Mouse (Mus musculus): ENCODE results near the gene Zfp933. TPM values are rescaled to one million over a fixed set of nuclear protein-coding genes. Genes with fewer than 3 reads are reported as not detected.

Gene Zfp933
- polyA plus RNA-seq, 1 experiment from 2014 or later: 6.5 TPM

DNA sequence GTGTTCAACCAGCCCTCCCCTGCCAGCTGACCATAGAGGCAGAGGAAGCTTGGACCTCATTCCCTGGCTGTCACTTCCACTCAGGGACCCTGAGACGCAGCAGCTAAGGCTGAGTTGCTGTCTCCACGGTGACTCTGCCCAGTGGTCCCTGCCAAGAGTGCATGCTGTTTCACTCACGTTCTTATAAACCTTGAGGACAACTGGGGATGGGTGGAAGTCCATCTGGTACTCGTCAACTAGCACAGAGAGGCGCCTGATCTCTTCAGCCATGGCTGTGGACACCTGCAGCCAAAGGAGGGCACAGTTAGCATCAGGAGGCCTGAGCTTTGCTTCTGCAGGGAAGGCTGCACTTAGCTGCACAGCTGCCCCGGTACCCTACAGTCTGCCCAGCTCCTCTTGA is 34.9 kb upstream of the Zfp933 start:
- WGBS: 76% methylated on average over 6 of the region's 6 CpGs
- Histone ChIP-seq H3K4me3 (ENCODE audit: low read length) (no peak overlapping the region), H3K9me3 (ENCODE audit: control insufficient read depth, low read length) (no peaks in the 10 kb centered on the region), H3K27me3 (ENCODE audit: control insufficient read depth, insufficient read depth, low read depth, low read length) (no peaks in the 10 kb centered on the region), H3K4me2 (ENCODE audit: low read depth, low read length) (no peak overlapping the region), H3K4me1 (replicated peaks; ENCODE audit: control insufficient read depth, insufficient read depth, low read length) (no peaks in the 10 kb centered on the region), H3K27ac (ENCODE audit: low read length) (no peak overlapping the region), H3K36me3 (ENCODE audit: control insufficient read depth, insufficient read depth, low read length) (peaks cover 65% of the 10 kb centered on the region), H3K9ac (ENCODE audit: low read length) (no peak overlapping the region)
- ATAC-seq (ENCODE audit: low read depth): no peak

DNA sequence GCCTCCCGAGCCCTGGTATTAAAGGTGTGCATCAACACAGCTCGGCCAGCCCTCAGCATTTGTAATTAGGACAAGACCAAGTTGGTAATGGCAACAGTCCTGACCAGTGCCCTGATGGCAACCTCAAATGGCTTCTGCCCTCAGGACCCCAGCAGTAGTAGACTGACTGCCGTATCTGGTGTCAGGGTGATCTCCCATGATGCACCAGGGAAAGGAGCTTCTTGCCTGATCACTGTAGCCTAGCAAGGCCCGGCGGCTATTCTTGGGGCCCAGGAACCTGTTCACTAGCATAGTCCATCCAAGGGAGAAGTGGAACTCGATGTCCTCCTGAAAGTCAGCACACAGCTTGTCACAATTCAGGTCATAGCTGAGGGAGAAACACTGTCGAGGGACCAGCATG is 33.6 kb upstream of the Zfp933 start:
- H3K36me3 ChIP-seq (ENCODE audit: control insufficient read depth, insufficient read depth, low read length): peaks cover 58% of the 10 kb centered on the region
- ATAC-seq (ENCODE audit: low read depth): no peak
- no peaks in the 10 kb centered on the region for H3K27me3 ChIP-seq (ENCODE audit: control insufficient read depth, insufficient read depth, low read depth, low read length)
- H3K4me2 ChIP-seq (ENCODE audit: low read depth, low read length): no peak overlapping the region
- H3K9me3 ChIP-seq (ENCODE audit: control insufficient read depth, low read length): no peaks in the 10 kb centered on the region
- no peak overlapping the region for H3K9ac ChIP-seq (ENCODE audit: low read length)
- 92% methylated on average over 7 of the region's 7 CpGs for WGBS
- no peaks in the 10 kb centered on the region for H3K4me1 ChIP-seq (replicated peaks; ENCODE audit: control insufficient read depth, insufficient read depth, low read length)
- H3K4me3 ChIP-seq (ENCODE audit: low read length): no peak overlapping the region
- no peak overlapping the region for H3K27ac ChIP-seq (ENCODE audit: low read length)

DNA sequence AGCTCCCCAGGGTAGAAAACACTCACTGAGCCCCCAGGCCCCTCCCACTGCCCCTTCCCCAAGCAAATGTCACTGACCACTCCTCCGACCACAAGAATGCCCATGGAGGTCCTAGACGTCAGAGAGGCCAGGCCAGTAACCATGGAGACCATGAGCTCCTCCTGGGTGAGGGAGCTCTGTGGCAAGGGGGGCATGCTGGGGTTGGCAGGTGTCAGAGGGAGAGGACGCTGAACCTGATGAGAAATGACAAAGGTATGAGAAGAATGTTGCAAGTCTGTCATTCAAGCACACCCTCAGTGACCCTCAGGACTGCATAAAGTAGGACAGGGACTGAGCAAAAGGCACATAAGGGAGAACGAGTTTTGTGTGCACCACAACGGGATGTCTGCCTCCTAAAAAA is 31.7 kb upstream of the Zfp933 start:
- WGBS: 45% methylated on average over 5 of the region's 5 CpGs
- ATAC-seq (ENCODE audit: low read depth): no peak

DNA sequence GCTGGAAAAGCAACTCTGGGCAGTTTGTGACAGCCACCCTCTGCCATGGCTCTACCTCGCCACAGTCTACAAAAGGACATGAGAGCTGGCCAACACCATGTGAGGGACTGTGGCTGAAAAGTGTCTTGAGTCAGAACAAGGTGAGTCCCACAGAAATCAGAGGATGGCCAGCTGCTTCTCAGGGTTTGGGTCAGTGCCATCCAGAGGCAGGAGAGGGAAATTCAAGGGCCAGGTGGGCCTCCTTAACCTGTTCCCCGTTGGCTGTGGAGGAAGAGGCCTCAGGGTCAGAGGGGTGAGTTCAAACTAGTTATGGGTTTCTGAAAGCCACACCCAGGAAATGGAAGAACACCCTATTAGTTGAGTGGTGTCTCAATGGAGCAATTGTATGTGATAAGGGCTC is 31.3 kb upstream of the Zfp933 start:
- WGBS: 53% methylated on average over 2 of the region's 2 CpGs
- H3K27ac ChIP-seq (ENCODE audit: low read length): no peak overlapping the region
- H3K4me2 ChIP-seq (ENCODE audit: low read depth, low read length): no peak overlapping the region
- no peak overlapping the region for H3K4me3 ChIP-seq (ENCODE audit: low read length)
- no peaks in the 10 kb centered on the region for H3K9me3 ChIP-seq (ENCODE audit: control insufficient read depth, low read length)
- ATAC-seq (ENCODE audit: low read depth): no peak
- no peak overlapping the region for H3K9ac ChIP-seq (ENCODE audit: low read length)
- no peaks in the 10 kb centered on the region for H3K27me3 ChIP-seq (ENCODE audit: control insufficient read depth, insufficient read depth, low read depth, low read length)
- no peaks in the 10 kb centered on the region for H3K4me1 ChIP-seq (replicated peaks; ENCODE audit: control insufficient read depth, insufficient read depth, low read length)
- H3K36me3 ChIP-seq (ENCODE audit: control insufficient read depth, insufficient read depth, low read length): peaks cover 64% of the 10 kb centered on the region

More for the DNA sequence above, 31.7 kb upstream of the Zfp933 start:
- Histone ChIP-seq H3K27me3 (ENCODE audit: control insufficient read depth, insufficient read depth, low read depth, low read length) (no peaks in the 10 kb centered on the region), H3K4me1 (replicated peaks; ENCODE audit: control insufficient read depth, insufficient read depth, low read length) (no peaks in the 10 kb centered on the region), H3K9ac (ENCODE audit: low read length) (no peak overlapping the region), H3K4me2 (ENCODE audit: low read depth, low read length) (no peak overlapping the region), H3K4me3 (ENCODE audit: low read length) (no peak overlapping the region), H3K36me3 (ENCODE audit: control insufficient read depth, insufficient read depth, low read length) (peaks cover 63% of the 10 kb centered on the region), H3K9me3 (ENCODE audit: control insufficient read depth, low read length) (no peaks in the 10 kb centered on the region), H3K27ac (ENCODE audit: low read length) (no peak overlapping the region)

DNA sequence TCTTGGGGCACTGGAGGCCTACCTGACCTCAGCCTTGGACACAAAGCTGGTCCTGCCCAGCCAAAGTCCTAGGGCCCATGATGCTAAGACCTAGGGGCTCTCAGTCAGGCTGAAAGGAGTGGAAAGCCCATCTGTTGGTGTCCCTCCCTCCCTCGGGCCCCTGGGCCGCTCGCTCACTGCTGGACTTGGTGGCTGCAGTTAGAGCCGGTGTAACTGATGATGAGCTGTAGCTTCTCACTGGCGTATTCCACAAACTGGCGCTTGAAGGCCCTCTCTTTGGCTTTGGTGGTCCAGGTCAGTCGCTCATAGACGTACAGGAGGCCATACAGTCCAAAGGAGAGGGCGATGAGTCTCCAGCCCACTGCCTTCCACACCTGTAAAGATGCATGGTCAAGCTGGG is 30.4 kb upstream of the Zfp933 start:
- Histone ChIP-seq H3K9ac (ENCODE audit: low read length) (no peak overlapping the region), H3K4me3 (ENCODE audit: low read length) (no peak overlapping the region)
- no peak for ATAC-seq (ENCODE audit: low read depth)

DNA sequence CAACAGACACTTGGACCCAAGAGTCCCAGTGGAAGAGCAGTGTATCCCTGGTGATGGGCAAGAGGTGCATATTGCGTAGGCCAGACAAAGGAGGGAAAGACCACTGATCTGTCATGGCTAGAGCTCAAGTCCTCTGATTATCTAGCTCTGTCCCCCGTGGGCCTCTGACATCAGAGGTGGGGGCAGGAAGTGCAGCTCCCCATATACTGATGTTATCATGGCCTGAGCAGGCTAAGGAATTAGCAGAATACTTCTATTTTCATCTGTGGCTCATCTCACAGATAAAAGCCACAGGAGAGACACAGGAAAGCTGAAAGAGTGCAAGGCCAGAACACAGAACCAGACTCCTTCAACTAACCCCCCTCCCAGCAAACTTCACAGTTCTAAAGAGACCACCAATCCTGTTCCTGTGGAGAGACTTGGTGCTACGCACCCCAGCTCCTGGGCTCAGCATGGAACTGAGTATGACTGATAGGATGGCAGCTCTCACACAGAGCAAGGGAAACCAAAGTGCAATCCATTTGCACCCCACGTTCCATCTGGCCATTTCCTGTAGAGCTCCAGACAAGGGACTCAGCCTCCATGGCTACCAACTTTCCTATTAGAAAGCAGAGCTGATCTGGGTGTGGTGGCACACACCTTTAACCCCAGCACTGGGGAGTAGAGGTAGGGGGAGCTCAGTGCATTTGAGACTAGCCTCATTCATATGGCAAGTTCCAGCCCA is 27.8 kb upstream of the Zfp933 start:
- H3K9me3 ChIP-seq (ENCODE audit: control insufficient read depth, low read length): 0 out of 2 replicates have a peak, but pooled peaks cover 2% of the 10 kb centered on the region
- H3K27me3 ChIP-seq (ENCODE audit: control insufficient read depth, insufficient read depth, low read depth, low read length): no peaks in the 10 kb centered on the region
- H3K4me2 ChIP-seq (ENCODE audit: low read depth, low read length): no peak overlapping the region
- 79% methylated on average over 4 of the region's 4 CpGs for WGBS
- no peak for ATAC-seq (ENCODE audit: low read depth)
- H3K9ac ChIP-seq (ENCODE audit: low read length): no peak overlapping the region
- H3K36me3 ChIP-seq (ENCODE audit: control insufficient read depth, insufficient read depth, low read length): peaks cover 67% of the 10 kb centered on the region
- no peaks in the 10 kb centered on the region for H3K4me1 ChIP-seq (replicated peaks; ENCODE audit: control insufficient read depth, insufficient read depth, low read length)
- H3K4me3 ChIP-seq (ENCODE audit: low read length): no peak overlapping the region
- H3K27ac ChIP-seq (ENCODE audit: low read length): no peak overlapping the region

More for the DNA sequence above, 30.4 kb upstream of the Zfp933 start:
- peaks cover 69% of the 10 kb centered on the region for H3K36me3 ChIP-seq (ENCODE audit: control insufficient read depth, insufficient read depth, low read length)
- WGBS: 94% methylated on average over 9 of the region's 9 CpGs
- H3K27ac ChIP-seq (ENCODE audit: low read length): no peak overlapping the region
- H3K4me2 ChIP-seq (ENCODE audit: low read depth, low read length): no peak overlapping the region
- no peaks in the 10 kb centered on the region for H3K4me1 ChIP-seq (replicated peaks; ENCODE audit: control insufficient read depth, insufficient read depth, low read length)
- no peaks in the 10 kb centered on the region for H3K27me3 ChIP-seq (ENCODE audit: control insufficient read depth, insufficient read depth, low read depth, low read length)
- no peaks in the 10 kb centered on the region for H3K9me3 ChIP-seq (ENCODE audit: control insufficient read depth, low read length)

DNA sequence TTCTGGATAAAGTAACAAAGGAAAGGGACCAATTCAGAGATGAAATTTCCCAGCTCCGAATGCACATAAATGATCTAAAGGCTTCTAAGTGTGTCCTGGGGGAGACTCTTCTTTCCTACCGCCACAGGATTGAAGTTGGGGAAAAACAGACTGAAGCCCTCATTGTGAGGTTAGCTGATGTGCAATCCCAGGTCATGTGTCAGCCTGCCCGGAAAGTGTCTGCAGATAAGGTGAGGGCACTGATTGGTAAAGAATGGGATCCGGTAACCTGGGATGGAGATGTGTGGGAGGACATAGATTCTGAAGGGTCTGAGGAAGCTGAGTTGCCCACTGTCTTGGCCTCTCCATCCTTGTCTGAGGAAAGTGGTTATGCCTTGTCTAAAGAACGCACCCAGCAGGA is 21.1 kb upstream of the Zfp933 start:
- H3K36me3 ChIP-seq (ENCODE audit: control insufficient read depth, insufficient read depth, low read length): peaks cover 35% of the 10 kb centered on the region
- H3K4me1 ChIP-seq (replicated peaks; ENCODE audit: control insufficient read depth, insufficient read depth, low read length): peaks cover 15% of the 10 kb centered on the region
- WGBS: 7% methylated on average over 5 of the region's 5 CpGs
- H3K4me2 ChIP-seq (ENCODE audit: low read depth, low read length): peak overlapping the region; percentile 72
- no peak for ATAC-seq (ENCODE audit: low read depth)
- H3K4me3 ChIP-seq (ENCODE audit: low read length): peak overlapping the region; percentile 77
- no peak overlapping the region; the same call in 1 of the 2 replicates for H3K27ac ChIP-seq (ENCODE audit: low read length)
- no peaks in the 10 kb centered on the region for H3K27me3 ChIP-seq (ENCODE audit: control insufficient read depth, insufficient read depth, low read depth, low read length)
- H3K9ac ChIP-seq (ENCODE audit: low read length): peak overlapping the region; percentile 67
- H3K9me3 ChIP-seq (ENCODE audit: control insufficient read depth, low read length): 0 out of 2 replicates have a peak, but pooled peaks cover 3% of the 10 kb centered on the region

DNA sequence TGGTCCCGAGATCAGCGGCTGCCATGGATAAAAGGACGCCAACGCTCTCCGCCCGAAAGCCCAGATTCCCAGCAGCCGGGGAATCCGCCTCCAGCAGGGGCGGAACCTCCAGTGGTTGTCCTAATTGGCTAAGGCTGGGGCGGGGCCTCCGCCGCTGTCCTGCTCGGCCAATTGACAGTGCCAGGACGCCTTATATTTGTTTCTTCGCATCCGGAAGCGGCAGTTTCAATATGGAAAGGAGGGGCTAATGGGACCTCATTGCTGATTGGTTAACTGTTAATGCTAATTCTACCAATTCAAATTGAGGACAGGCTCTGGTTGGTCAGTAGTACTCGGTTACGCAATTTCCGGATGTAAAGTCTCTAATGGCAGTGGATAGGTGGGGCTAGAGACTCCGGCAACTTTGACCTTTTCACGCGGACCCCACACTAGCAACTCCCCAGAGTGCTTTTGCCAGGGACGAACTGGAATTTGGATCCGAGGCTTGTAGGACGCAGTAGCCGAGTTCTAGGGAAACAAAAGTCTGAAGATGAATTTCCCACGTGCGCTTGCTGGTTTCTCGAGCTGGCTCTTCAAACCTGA is 20.4 kb upstream of the Zfp933 start, which contains the start of the genes Miip and Fv1:
TSS of gene Miip (minus strand) at position 367 of the 582 bp plus-strand sequence.
TSS of gene Fv1 (plus strand) at position 530 of the 582 bp plus-strand sequence.
- under 1% methylated on average over 30 of the region's 30 CpGs for WGBS

More for the DNA sequence above, 20.4 kb upstream of the Zfp933 start, which contains the start of the genes Miip and Fv1:
- Histone ChIP-seq H3K9me3 (ENCODE audit: control insufficient read depth, low read length) (0 out of 2 replicates have a peak, but pooled peaks cover 3% of the 10 kb centered on the region), H3K4me1 (replicated peaks; ENCODE audit: control insufficient read depth, insufficient read depth, low read length) (peaks cover 15% of the 10 kb centered on the region), H3K36me3 (ENCODE audit: control insufficient read depth, insufficient read depth, low read length) (peaks cover 30% of the 10 kb centered on the region), H3K27ac (ENCODE audit: low read length) (peak within 1 kb of the TSS; percentile 82), H3K4me3 (ENCODE audit: low read length) (peak within 1 kb of the TSS; percentile 77), H3K9ac (ENCODE audit: low read length) (peak within 1 kb of the TSS; percentile 80), H3K27me3 (ENCODE audit: control insufficient read depth, insufficient read depth, low read depth, low read length) (no peaks in the 10 kb centered on the region), H3K4me2 (ENCODE audit: low read depth, low read length) (peak within 1 kb of the TSS; percentile 72)
- peak; percentile 98 for ATAC-seq (ENCODE audit: low read depth)
